Mouse (Mus musculus) forebrain, embryonic 10.5 days (tissue): Measurements from ENCODE around the gene Csnk2a1. TPM values are rescaled to one million over a fixed set of nuclear protein-coding genes. Genes with fewer than 3 reads are reported as not detected.

Experiments
- DNase-seq: peaks from one replicate; pipeline ENCODE4 v3.0.0-alpha.2; 2017; ENCODE audit warnings: low spot score; ENCODE audit errors: extremely low spot score
- H3K27ac ChIP-seq: fragments of 300-500 bp; sonication (generic); 2 replicates; pipeline ENCODE4 v1.5.1; 2016; ENCODE audit warnings: mild to moderate bottlenecking
- H3K27me3 ChIP-seq: fragments of 300-500 bp; sonication (generic); 2 replicates; pipeline ENCODE4 v1.6.1; 2016; ENCODE audit warnings: mild to moderate bottlenecking; ENCODE audit not compliant: poor library complexity, severe bottlenecking
- H3K36me3 ChIP-seq: fragments of 300-500 bp; sonication (generic); replicated peaks from 2 replicates; pipeline ENCODE4 v1.6.1; 2016; ENCODE audit warnings: mild to moderate bottlenecking, moderate library complexity
- H3K4me1 ChIP-seq: fragments of 300-500 bp; sonication (generic); 2 replicates; pipeline ENCODE4 v1.6.1; 2016
- H3K4me3 ChIP-seq: fragments of 300-500 bp; sonication (generic); 2 replicates; pipeline ENCODE4 v1.5.1; 2016; ENCODE audit warnings: mild to moderate bottlenecking, moderate library complexity
- H3K9me3 ChIP-seq: fragments of 300-500 bp; sonication (generic); 2 replicates; pipeline ENCODE4 v1.6.1; 2016; ENCODE audit warnings: mild to moderate bottlenecking, moderate library complexity
- WGBS: fragments of 180-500 bp; shearing (Covaris S2); methylation state at CpG from one replicate; pipeline ENCODE4 v1.1.7; 2016; 5-methylcytosine and 5-hydroxymethylcytosine counted together
- polyA plus RNA-seq: library from polyadenylated mRNA; unstranded; fragments of >200 nt; fragmentation: Nextera tagmentation; extraction: Ambion mirVana; gene quantifications from 2 replicates; pipeline ENCODE4 v1.2.1, GENCODE M21; 2016

Csnk2a1 gene
- polyA plus RNA-seq, 1 experiment from 2014 or later = 91.0 TPM

DNA sequence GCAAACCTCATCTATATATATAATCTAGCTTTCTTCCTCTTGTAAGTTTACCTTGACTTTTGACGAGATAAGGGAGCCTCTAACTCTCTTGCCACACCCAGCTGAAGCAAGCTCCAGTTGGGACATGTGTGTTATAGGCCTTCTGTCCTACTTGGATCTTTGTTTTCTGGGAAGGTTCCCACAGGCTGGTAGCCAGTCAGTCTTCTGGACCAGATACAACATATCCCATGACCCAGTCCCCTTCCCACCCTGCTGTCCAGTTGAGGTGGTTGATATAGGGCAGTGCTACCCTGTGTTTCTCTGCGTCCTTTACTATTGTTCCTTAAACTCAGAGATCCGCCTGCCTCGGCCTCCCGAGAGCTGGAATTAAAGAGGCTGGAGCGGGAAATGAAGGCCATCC is 78.8 kb downstream of the Csnk2a1 start:
- H3K27me3 ChIP-seq = no peaks in the 10 kb centered on the region
- no peak for DNase-seq
- 94% methylated on average over 6 of the region's 6 CpGs for WGBS
- H3K4me1 ChIP-seq = peaks cover 5% of the 10 kb centered on the region; the same call in 1 of the 2 replicates
- H3K9me3 ChIP-seq = no peaks in the 10 kb centered on the region
- H3K4me3 ChIP-seq = no peak overlapping the region
- no peak overlapping the region for H3K27ac ChIP-seq
- H3K36me3 ChIP-seq = peaks cover 84% of the 10 kb centered on the region

DNA sequence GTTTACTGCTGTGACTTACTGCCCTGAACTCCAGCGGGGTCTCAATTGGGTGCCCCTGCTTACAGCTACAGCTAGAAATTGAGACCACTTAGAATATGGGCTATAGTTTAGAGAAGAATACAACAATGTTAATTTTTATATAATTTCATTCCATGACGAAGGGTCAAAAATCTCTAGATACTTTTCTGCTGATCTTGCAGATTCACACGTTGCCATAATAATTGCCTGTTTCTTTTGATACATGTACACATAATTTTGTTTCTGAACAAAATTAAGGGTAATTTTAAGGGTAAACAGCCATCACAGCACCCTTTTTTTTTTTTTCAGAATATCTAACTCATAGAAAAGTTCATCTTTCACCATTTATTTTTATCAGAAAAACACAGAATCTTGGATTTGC is 80.5 kb downstream of the Csnk2a1 start:
- Histone ChIP-seq H3K4me3 (no peak overlapping the region), H3K9me3 (no peaks in the 10 kb centered on the region), H3K36me3 (peaks cover 95% of the 10 kb centered on the region), H3K4me1 (peaks cover 5% of the 10 kb centered on the region; the same call in 1 of the 2 replicates), H3K27ac (no peak overlapping the region), H3K27me3 (no peaks in the 10 kb centered on the region)
- 94% methylated on average over 3 of the region's 3 CpGs for WGBS
- DNase-seq = no peak

DNA sequence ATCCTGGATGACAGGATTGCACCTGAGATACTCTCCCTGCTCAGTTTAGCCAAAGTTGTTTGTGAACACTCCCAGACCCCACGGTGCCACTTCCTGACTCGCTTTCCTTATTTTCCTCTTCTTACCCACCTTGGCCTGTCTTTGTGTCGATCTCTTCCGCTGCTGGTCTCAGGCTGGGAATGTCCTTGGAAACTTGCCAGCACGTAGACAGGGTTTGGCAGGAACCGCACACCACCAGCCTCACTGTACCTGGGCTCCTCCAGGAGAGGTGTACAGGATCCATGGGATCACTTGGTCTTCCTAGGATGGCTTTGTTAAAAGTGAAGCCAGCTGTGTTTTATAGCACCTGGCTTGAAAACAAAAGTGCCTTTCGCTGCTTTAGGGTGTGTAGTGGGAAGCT is 86.4 kb downstream of the Csnk2a1 start:
- peaks cover 99% of the 10 kb centered on the region for H3K36me3 ChIP-seq
- 89% methylated on average over 7 of the region's 7 CpGs for WGBS

DNA sequence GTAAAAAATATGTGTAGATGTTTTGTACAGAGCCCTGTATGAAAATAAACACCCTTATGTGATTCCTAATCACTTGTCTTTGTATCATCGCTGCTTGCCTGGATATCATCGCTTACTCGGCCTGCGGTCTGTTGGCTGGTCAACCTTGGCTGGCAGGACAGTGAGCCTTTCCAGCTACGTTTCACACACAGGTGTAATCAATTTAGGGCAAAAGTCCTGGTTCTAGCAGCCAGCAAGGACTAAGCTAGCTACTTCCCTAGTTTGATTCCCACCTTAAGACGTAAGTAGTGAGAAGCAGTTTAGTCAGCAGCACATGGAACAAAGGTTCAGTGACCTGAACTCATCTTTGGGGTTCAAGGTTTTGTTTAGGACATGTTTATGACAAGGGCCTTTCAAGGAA is 87.3 kb downstream of the Csnk2a1 start:
- H3K27ac ChIP-seq = no peak overlapping the region
- no peak for DNase-seq
- H3K36me3 ChIP-seq = peaks cover 99% of the 10 kb centered on the region
- no peaks in the 10 kb centered on the region for H3K9me3 ChIP-seq
- H3K4me1 ChIP-seq = no peaks in the 10 kb centered on the region
- no peak overlapping the region for H3K4me3 ChIP-seq
- H3K27me3 ChIP-seq = no peaks in the 10 kb centered on the region
- 90% methylated on average over 6 of the region's 6 CpGs for WGBS

More for the DNA sequence above, 86.4 kb downstream of the Csnk2a1 start:
- no peak for DNase-seq
- Histone ChIP-seq H3K4me3 (no peak overlapping the region), H3K27me3 (no peaks in the 10 kb centered on the region), H3K4me1 (no peaks in the 10 kb centered on the region), H3K27ac (no peak overlapping the region), H3K9me3 (no peaks in the 10 kb centered on the region)

DNA sequence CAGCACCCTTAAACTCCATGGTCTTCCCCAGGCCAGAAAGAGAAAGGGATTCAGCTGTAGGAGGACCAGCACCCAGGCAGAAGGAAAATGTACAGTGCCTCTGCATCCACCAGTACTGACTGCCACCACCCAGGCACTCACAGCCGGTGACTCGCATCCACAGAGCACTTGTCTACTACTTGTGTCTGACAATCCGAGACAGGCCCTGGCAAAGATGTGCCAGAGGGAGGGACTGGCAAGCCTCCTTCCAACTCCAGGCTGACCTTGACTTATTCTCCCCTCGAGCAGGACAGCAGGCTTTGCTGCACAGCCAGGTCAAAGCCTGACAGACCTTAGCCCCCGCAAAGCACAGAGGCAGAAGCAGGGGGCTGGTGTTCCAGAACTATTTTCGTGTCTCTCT is 90.4 kb downstream of the Csnk2a1 start:
- Histone ChIP-seq H3K36me3 (peaks cover 99% of the 10 kb centered on the region), H3K4me3 (no peak overlapping the region), H3K4me1 (no peaks in the 10 kb centered on the region), H3K27me3 (no peaks in the 10 kb centered on the region), H3K9me3 (no peaks in the 10 kb centered on the region), H3K27ac (no peak overlapping the region)
- WGBS = 89% methylated on average over 6 of the region's 6 CpGs
- DNase-seq = no peak

DNA sequence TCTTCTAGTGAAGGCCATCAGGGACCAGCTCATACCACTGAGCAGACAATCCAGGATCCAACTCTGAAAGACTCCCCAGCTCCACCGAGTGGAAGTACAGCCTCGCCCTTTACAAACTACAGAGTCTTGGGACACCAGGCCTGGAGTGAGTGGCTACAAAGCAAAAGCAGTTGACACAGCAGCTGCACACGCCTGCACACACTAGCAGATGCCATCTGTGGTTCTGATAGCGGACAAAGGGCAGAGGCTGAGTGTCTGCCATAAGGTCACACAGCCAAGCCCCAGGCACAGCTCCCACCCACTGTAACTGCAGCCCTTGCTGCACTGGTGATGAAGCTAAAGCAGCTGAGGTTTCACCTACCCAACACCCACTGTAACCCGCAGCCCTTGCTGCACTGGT is 94.9 kb downstream of the Csnk2a1 start:
- peaks cover 99% of the 10 kb centered on the region for H3K36me3 ChIP-seq
- no peaks in the 10 kb centered on the region for H3K9me3 ChIP-seq
- 92% methylated on average over 5 of the region's 5 CpGs for WGBS
- DNase-seq = no peak
- no peak overlapping the region for H3K4me3 ChIP-seq
- H3K4me1 ChIP-seq = no peaks in the 10 kb centered on the region
- no peak overlapping the region for H3K27ac ChIP-seq
- no peaks in the 10 kb centered on the region for H3K27me3 ChIP-seq

DNA sequence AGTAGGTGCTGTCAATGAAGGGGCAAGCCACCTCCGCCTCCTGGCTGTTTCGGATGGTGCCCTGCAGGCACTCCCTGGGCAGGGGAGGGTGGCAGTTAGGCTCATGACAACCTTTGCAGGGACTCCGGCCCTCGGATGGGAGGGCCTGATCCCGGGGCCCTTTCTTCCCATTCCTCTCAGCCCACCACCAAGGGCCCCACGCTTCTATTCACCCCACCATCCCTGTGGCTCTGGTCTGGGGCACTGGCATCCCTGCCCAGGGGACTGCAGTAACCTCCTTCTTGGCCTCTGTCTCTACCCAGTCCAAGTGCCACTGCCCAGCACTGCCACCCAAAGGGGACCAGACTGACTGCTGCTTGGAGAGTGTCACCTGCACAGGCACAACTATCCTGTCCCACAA is 95.6 kb downstream of the Csnk2a1 start:
- no peaks in the 10 kb centered on the region for H3K27me3 ChIP-seq
- no peak for DNase-seq
- no peaks in the 10 kb centered on the region for H3K9me3 ChIP-seq
- no peaks in the 10 kb centered on the region for H3K4me1 ChIP-seq
- no peak overlapping the region for H3K27ac ChIP-seq
- 91% methylated on average over 6 of the region's 6 CpGs for WGBS
- no peak overlapping the region for H3K4me3 ChIP-seq
- peaks cover 99% of the 10 kb centered on the region for H3K36me3 ChIP-seq

DNA sequence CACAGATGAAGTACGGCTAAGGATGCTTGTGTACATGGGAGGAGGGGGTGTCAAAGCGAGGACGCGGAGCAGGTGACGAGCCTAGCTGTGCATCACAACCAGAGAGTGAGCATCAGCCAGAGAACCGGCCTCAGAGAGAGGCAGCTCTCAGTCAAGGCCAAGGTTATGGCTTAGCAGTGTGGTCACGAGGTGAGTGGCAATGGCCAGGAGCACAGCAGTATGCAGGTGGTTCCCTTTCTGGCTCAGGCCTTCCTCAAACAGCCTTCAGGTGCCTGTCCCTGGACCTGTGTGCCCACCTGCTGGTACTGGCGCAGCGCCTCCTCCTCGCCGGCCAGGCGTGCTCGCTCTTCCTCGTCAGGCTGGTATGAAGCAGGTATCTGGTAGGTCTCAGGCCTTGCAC is 97.3 kb downstream of the Csnk2a1 start:
- WGBS = 96% methylated on average over 14 of the region's 14 CpGs
- Histone ChIP-seq H3K27me3 (no peaks in the 10 kb centered on the region), H3K4me3 (no peak overlapping the region), H3K4me1 (no peaks in the 10 kb centered on the region), H3K27ac (no peak overlapping the region), H3K9me3 (no peaks in the 10 kb centered on the region), H3K36me3 (peaks cover 100% of the 10 kb centered on the region)
- no peak for DNase-seq

DNA sequence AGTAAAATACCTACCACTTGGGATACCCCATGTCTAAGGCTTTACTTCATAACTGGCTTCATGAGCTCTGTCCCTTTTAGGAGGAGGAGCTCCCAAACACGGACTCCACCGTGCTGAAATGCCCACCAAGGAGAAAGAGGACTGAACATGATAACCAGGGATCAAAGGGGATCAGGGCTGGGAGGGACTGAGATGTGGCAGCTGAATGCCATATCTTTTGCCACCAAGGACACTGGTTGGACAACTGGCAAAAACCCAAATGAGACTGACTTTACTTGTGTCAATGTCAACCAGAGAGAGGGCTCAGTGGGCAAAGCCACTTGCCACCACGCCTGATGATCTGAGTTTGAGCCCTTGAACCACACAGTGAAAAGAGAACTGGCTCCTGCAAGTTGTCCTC is 98.2 kb downstream of the Csnk2a1 start:
- DNase-seq = no peak
- Histone ChIP-seq H3K4me1 (no peaks in the 10 kb centered on the region), H3K9me3 (no peaks in the 10 kb centered on the region), H3K27ac (no peak overlapping the region), H3K36me3 (peaks cover 99% of the 10 kb centered on the region), H3K4me3 (no peak overlapping the region), H3K27me3 (no peaks in the 10 kb centered on the region)
- 82% methylated on average over 3 of the region's 3 CpGs for WGBS

DNA sequence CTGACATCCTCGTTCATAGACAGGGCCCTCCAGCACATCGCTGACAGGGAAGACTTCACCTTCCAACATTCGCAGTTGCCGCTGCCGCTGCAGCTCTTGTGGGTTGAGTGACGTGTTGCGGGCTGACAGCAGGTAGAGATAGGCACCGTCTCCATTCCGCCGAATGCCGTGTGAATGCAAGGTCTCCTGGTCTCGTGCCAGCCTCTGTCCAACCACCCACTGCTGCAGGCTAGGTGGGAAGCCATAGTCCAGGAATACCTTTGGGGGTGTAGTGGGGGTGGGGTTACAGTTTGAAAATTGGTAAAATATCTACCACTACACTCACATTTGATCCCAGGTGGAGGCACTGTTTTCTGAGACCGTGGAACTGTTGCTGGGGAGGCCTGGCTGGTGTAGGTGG is 99.5 kb downstream of the Csnk2a1 start:
- H3K36me3 ChIP-seq = peaks cover 96% of the 10 kb centered on the region
- DNase-seq = no peak

DNA sequence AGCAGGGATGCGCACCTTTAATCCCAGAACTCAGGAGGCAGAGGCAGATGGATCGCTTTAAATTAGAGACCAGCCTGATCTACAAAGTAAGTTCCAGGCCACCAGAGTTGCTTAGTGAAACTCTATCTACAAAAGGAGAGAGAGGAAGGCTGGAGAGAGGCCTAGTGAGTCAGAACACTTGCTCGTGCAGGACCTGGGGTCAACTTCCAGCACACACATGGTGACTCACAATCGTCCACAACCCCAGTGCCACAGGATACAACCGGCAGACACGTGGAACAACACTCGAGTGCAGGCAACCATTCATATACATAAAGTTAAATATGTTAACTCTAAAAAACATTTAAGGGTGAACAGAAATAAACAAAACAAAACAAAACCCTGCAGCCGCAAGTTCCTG is 100.0 kb downstream of the Csnk2a1 start:
- no peak for DNase-seq
- H3K27me3 ChIP-seq = no peaks in the 10 kb centered on the region
- no peak overlapping the region for H3K27ac ChIP-seq
- H3K4me1 ChIP-seq = peaks cover 14% of the 10 kb centered on the region
- WGBS = 89% methylated on average over 8 of the region's 8 CpGs
- H3K36me3 ChIP-seq = peaks cover 91% of the 10 kb centered on the region
- H3K9me3 ChIP-seq = no peaks in the 10 kb centered on the region
- no peak overlapping the region for H3K4me3 ChIP-seq

More for the DNA sequence above, 99.5 kb downstream of the Csnk2a1 start:
- no peak overlapping the region for H3K4me3 ChIP-seq
- peaks cover 9% of the 10 kb centered on the region for H3K4me1 ChIP-seq
- 94% methylated on average over 13 of the region's 13 CpGs for WGBS
- H3K27ac ChIP-seq = no peak overlapping the region
- H3K27me3 ChIP-seq = no peaks in the 10 kb centered on the region
- H3K9me3 ChIP-seq = no peaks in the 10 kb centered on the region

DNA sequence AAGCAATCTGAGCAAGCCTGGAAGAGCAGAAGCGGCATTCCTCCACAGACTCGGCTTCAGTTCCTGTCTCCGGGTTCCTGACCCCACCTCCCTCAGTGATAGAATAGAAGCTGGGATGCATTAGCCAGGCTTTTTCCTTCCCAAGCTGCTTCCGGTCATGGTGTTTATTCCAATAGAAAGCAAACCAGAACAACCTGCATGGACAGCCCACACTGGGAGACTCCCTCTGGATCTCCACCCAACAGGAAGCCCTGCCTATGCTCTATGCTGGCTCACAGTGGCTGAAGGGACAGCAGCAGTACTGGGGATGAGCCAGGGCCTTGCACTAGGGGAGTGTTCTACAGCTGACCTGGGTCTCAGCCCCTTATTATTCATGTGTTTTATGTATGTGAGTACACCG is 101.3 kb downstream of the Csnk2a1 start:
- Histone ChIP-seq H3K36me3 (peaks cover 78% of the 10 kb centered on the region), H3K27ac (no peak overlapping the region), H3K4me3 (no peak overlapping the region), H3K27me3 (no peaks in the 10 kb centered on the region), H3K9me3 (no peaks in the 10 kb centered on the region), H3K4me1 (peaks cover 24% of the 10 kb centered on the region)
- 69% methylated on average over 5 of the region's 5 CpGs for WGBS
- DNase-seq = no peak

DNA sequence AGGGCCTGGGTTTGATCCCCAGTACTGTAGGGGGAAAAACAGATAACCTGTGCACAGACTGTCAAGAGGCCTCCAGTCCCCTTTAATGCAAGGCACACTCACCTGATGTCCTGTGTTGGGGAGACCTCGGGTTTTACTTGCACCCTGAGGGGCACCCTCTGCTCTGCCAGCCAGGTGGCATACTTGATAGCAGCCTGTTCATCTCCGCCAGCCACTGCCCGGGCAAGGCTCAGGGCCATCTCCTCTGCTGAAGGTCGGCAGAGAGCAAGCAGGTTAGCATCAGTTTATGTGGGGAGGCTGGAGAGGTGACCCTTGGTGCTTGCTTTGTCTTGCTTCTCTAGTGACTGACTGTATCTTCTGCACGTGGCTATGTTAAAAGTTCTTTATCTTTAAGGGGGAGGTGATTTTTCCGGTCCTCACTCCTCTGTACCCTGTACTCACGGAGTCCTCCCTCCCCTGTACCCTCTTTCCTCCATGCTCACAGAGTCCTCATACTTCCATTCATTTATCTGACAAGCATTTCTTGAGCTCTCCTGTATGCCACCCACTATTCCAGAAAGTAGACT is 104.3 kb downstream of the Csnk2a1 start:
- peak overlapping the region; percentile 90 for H3K4me3 ChIP-seq
- H3K9me3 ChIP-seq = no peaks in the 10 kb centered on the region
- H3K4me1 ChIP-seq = peaks cover 35% of the 10 kb centered on the region
- peaks cover 6% of the 10 kb centered on the region for H3K27me3 ChIP-seq
- no peak overlapping the region for H3K27ac ChIP-seq
- 70% methylated on average over 7 of the region's 7 CpGs for WGBS
- no peak for DNase-seq
- peaks cover 48% of the 10 kb centered on the region for H3K36me3 ChIP-seq
